Mouse (Mus musculus) testis, adult 2 months (tissue): ENCODE results near the gene Fbxo27.

ENCODE experiments used
- CTCF ChIP-seq: fragments of 200-500 bp; IDR thresholded peaks from 2 replicates; pipeline ENCODE4 v1.5.1; 2012; ENCODE audit warnings: low read depth, mild to moderate bottlenecking, inconsistent platforms, low read length, moderate library complexity; ENCODE audit not compliant: control insufficient read depth, insufficient read depth, insufficient replicate concordance
- POLR2A ChIP-seq: fragments of 200-500 bp; IDR thresholded peaks from 2 replicates; pipeline ENCODE4 v1.6.1; 2012; ENCODE audit warnings: low read depth, mild to moderate bottlenecking, inconsistent platforms, low read length, moderate library complexity; ENCODE audit not compliant: control insufficient read depth

DNA sequence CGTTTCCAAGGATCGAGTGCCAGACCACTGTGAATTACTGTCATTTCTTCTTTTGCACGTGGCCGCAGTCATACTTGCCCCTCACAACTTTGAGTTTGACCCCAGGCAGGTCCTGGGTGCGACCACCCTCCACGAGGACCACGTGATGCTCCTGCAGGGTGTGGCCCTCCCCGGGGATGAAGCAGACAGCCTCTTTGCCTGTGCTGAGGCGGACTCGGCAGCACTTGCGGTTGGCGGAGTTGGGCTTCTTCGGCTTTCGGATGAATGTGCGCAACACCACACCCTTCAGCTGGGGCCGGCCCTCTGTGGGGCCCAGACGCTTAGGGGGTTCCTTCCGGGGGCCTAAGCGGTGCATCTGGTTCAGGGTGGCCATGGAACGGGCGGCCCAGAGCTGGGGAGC lies 47.2 kb downstream of the Fbxo27 start:
- TF ChIP-seq POLR2A (no peak), CTCF (no peak)
